Mouse (Mus musculus) urinary bladder, postnatal 10 days (tissue): ENCODE data around the gene Gm20388.

Experiments
- DNase-seq: peaks from one replicate; pipeline ENCODE4 v3.0.0; 2022; ENCODE audit warnings: low spot score

Gm20388 gene

DNA sequence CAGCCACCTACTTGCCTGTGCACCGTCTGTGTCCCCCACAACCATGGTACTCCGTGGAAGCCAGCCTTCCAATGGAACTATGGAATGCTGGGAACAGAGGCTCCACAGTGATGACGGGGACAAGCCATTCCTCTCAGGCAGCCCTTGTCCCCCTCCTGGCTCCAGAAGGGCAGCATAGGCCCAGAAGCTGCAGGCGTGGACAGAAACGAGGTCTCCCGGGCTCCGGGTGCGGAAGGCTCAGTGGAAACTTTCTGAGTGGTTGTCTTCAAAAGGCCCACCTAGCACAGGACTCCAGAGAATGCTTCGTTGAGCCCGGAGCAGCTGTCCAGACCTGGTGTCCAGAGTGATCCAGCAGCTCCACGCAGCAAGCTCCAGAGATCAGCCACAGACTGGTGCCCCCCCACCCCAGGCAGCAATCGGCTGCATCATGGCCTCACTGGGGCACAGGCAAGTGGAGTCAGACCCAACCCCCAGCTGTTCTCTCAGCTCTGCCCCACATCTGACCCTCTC is 1633.7 kb downstream of the Gm20388 start, which contains the start of gene 1700018B08Rik:
TSS of gene 1700018B08Rik (minus strand) at position 45 of the 510 bp plus-strand sequence.
- no peak for DNase-seq

DNA sequence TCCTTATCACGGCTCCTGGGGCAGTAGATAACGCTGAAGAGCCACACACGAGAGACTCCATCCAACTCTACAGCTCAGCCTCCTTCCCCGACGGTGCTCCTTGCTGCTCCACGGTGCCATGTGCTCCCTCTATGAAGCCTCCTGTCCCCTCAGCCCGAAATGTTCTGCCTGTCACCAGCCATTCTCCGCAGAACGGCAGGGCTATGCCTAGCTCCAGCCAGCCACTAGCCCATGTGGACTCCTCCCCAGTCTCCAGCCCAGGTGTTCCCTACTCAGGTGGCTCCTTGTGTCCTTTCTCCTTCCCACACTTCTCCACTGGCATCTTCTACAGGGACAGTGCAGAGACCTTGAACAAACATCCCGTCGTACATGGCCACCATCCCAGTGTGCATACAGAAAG is 1634.3 kb downstream of the Gm20388 start:
- DNase-seq, result no peak

DNA sequence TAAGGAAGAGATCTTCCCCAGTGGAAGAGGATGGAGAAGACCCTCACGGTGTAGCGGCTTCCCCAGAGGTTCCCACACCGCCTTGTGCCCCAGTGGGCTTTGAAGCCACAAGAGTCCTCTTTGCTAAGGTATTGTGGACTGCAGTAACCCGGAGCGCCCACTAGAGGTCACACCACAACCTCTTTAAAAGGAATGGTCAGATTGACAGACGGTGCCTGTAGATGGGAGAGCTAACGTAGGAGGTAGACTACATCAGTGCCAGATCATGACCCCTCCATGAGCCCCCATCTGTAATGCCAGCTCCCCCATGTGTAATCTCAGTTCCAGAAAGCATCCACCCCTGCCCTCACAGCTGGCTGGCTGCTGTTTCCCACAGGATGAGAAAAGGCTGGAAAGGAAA is 1636.5 kb downstream of the Gm20388 start:
- no peak for DNase-seq

DNA sequence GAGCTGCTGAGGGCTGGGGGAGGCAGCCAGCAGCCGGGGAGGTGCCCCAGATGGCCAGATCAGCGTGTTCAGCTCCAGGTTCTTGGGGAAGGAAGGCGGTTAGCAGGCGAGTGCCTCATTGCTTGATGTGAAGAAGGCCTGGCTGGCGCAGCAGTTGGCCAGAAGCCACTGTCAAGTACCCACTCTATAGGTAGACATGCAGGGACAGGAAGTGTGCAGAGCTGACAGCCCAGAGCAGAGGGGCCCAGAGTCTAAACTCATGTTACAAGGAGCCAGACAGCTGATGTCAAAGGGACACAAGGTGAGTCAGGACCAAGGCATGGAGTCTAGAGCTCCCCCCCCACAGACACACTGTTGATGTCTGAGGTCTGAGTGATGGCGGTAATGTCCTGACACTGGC is 1639.4 kb downstream of the Gm20388 start:
- DNase-seq, result no peak

DNA sequence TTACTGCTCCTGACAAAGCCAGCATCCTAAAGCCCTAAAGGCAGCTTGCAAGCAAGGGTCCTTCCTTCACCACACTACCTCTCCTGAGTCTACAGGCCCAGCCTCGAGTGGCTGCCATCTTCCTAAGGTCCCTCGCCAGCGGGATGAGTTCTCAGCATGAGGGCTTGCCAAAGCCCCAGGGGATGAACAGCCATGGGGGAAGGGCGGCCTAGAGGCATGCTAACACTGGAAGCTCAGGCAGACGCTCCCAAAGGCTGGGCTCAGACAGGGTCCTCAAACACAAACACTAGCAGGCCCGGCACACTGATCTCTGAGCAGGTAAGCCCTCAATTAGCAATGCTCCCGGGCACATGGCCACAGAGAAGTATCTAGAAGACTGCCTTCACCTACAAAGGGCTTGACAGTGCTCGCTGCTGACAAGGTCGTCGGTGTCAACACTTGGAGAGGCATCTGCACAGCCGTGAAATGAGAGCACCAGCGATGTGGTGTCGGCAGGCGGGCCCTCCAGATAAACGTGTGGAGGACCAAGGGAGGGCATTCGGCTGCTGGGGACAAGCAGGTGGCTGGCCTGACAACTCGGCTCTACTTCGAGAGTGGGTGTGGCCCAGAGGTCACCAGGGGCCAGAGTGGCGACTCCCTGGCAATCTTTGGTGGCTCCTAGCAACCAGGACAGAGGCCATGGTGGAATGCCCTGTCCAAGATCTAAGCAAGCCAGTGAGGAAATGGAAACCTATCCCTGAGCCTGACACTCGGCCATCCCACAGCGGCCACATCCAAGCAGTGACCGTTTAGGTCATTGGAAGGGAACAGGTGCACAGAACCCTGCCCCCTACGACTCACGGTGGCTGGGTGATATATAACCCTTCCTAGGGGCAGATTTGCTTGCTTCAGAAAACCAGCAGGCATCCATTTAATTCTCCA is 1640.7 kb downstream of the Gm20388 start:
- no peak for DNase-seq

- no peak for DNase-seq
These were observed 1641.9 kb downstream of the Gm20388 start for GRCm38 (mm10) chr8:121552506-121552905.

GRCm38 (mm10) chr8:121553831-121554475 is 1643.3 kb downstream of the Gm20388 start:
- DNase-seq, result no peak

- no peak for DNase-seq
These were observed 1647.1 kb downstream of the Gm20388 start for GRCm38 (mm10) chr8:121557746-121558145.

GRCm38 (mm10) chr8:121558538-121558937 is 1647.9 kb downstream of the Gm20388 start:
- DNase-seq, result no peak

- no peak for DNase-seq
These were observed 1649.2 kb downstream of the Gm20388 start for GRCm38 (mm10) chr8:121559801-121560200.

DNA sequence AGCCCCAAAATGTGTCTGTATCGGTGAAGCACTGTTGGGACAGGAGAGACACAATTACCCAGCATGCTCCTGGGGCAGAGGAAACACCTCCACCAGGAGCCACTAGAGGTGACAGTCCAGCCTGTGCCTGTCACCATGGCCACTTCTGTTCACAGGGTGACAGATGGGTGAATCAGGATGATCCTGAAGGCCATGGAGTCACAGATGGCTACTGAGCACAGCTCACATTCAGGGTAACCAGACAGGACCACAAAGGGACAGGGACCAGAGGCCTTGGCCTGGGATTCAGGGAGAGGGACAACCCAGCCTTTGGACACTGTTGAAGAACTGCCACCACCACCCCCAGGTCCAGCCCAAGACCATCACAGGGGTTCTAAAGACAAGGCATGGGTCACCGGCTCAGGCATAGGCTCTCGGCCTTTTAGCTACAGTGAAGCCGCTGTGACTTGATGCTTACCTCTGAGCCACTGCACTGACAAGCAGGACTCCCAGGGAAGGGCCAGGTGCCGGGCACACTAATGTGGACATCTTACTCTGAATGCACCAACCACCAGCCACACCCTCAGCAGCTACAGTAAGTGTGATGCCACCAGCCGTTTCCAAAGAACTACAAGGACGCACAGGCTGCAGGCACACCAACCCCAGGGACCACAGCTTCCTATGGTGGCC is 1649.9 kb downstream of the Gm20388 start:
- no peak for DNase-seq

- no peak for DNase-seq
These were observed 1651.2 kb downstream of the Gm20388 start for GRCm38 (mm10) chr8:121561636-121562345.

GRCm38 (mm10) chr8:121562941-121563351 is 1652.3 kb downstream of the Gm20388 start:
- no peak for DNase-seq

DNA sequence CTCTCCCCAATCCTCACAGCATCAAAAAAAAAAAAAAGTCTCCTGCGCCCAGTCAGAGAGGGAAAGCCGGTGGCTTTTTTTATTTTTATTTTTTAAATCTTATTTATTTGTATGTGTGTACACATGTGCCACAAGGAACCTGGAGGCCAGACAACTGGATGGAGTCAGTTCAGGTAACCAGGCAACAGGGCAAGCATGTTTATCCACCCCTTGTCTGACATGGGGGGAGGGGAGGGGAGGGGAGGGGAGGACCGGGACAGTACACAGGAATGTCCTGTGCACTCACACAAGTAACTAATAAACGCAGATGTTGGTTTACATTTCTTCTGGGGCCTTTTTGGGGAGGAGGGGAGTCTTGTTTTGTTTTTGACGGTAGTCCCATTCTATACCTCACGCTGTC is 1653.1 kb downstream of the Gm20388 start:
- no peak for DNase-seq

DNA sequence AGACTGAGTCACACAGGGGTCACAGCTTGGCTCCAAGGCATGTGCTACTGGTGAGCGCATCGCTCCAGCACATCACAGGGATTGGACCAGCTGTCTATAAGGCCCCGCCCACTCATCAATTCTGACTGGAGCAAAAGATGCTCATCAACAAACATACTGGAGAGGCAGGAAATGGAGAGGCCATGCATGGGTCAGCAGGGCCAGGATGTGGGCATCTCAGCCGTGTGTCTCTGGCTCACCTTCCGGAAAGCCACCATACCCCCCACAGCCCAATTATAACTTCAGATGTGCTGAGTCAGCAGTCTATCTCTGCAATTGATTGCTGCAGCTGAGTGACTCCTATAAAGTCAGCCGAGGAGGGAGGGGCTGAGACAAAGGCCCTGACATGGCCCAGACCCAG is 1657.7 kb downstream of the Gm20388 start:
- DNase-seq, result no peak

DNA sequence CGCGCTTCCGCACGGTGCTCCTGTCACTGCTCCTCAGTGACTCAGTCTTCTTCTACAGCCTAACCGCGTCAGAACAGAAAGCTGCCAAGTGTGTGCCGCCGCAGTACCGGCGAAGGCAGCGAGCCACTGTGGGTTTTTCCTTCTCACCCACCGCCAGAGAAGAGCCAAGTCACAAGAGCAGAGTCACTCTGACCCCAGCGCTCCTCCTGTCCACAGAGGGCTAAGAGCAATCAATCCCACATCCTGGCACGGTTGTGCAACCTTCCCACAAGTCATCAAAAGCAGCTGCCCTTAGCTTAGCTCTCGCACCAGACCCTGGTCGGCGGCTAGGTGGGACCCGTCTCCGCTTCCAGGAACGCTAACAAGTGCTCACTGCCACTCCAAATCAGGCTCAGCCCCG is 1659.7 kb downstream of the Gm20388 start:
- DNase-seq, result no peak

DNA sequence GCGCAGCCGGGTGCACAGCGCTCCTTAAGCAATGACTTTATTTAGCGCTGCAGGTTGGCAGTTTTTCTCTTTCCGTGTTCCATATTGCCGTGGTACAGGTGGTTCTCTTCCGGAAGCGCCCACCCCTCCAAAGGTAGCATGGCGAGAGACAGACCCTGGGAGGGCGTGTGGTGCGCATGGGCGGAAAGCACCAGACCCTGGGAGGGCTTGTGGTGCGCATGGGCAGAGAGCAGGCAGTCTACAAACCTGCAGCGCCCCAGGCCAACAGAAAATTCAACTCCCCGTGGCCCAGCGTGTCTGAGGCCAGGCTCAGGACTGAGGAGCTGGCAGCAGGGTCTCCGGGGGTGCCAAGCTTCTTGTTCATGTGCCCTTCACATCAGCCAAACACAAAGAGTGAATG is 1660.2 kb downstream of the Gm20388 start:
- DNase-seq, result no peak

DNA sequence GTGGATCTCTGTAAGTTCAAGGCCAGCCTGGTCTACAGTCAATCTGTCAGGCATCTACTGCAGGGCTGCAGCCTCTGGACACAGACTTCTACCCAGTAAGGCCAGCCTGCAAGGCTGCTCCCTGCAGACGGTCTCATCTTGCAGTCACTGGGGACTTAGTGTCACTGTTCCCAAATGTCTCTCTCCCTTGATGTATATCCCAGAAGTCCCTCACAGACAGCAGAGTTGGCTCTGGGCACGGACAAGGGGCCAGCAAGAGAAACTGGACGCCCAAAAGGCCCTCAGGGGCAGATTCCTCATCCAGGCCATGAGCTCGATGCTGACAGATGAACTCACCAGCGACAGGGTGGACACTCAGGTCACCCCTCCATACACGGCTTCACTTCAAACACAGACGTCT is 1661.5 kb downstream of the Gm20388 start:
- no peak for DNase-seq

- DNase-seq, result no peak
These were observed 1662.6 kb downstream of the Gm20388 start for GRCm38 (mm10) chr8:121573275-121573674.

DNA sequence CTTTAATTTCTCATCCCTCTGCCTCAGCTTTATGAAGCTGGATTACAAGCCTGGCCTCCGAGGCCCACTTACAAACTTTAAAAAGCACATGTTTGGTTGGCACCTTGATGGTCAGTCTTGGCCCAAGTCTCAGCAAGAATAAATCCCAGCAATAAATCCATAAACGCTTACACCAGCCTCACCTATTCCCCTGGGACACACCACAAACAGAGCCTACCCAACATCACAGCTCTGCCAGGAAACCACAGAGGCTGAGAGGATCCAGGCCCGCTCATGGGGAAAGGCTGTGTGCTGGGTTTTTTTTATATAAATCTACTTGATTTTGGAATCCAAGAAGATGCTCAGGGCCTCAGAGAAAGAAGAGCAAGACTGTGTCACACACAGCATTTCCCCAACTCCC is 1665.0 kb downstream of the Gm20388 start:
- DNase-seq, result no peak

- no peak for DNase-seq
These were observed 1667.4 kb downstream of the Gm20388 start for GRCm38 (mm10) chr8:121577751-121578675.
